Mouse (Mus musculus) adrenal gland, postnatal 25 days (tissue): ENCODE data around the gene Lrrc74a. TPM values are rescaled to one million over a fixed set of nuclear protein-coding genes. Genes with fewer than 3 reads are reported as not detected.

Experiments
- DNase-seq: peaks from one replicate; pipeline ENCODE4 v3.0.0; 2021; ENCODE audit warnings: mixed read lengths
- total RNA-seq: library from RNA; stranded (reverse); gene quantifications from 2 replicates; pipeline ENCODE4 v1.2.3, GENCODE M21; 2021

Gene Lrrc74a
- total RNA-seq, 1 experiment from 2014 or later = not detected

- no peak for DNase-seq
These were observed 14.1 kb upstream of the Lrrc74a start for GRCm38 (mm10) chr12:86719961-86720639.

GRCm38 (mm10) chr12:86721453-86721852 is 12.7 kb upstream of the Lrrc74a start:
- DNase-seq = no peak

GRCm38 (mm10) chr12:86724300-86724699 is 9.9 kb upstream of the Lrrc74a start:
- DNase-seq = no peak

GRCm38 (mm10) chr12:86725706-86726105 is 8.5 kb upstream of the Lrrc74a start:
- DNase-seq = no peak

- DNase-seq = peak; percentile 98
These were observed 8.0 kb upstream of the Lrrc74a start, which contains the start of gene Angel1 for GRCm38 (mm10) chr12:86726120-86726640. Gene Angel1 (minus strand): TSS chr12:86726460.

- DNase-seq = no peak
These were observed 26.9 kb downstream of the Lrrc74a start for GRCm38 (mm10) chr12:86761036-86761435.

- no peak for DNase-seq
These were observed 29.9 kb downstream of the Lrrc74a start for GRCm38 (mm10) chr12:86764060-86764459.

- no peak for DNase-seq
These were observed 32.3 kb downstream of the Lrrc74a start for GRCm38 (mm10) chr12:86766467-86766866.

GRCm38 (mm10) chr12:86767868-86768631 is 33.9 kb downstream of the Lrrc74a start:
- peak; percentile 38 for DNase-seq

- peak; percentile 84 for DNase-seq
These were observed 34.9 kb downstream of the Lrrc74a start for GRCm38 (mm10) chr12:86768986-86769580.

GRCm38 (mm10) chr12:86769819-86770218 is 35.6 kb downstream of the Lrrc74a start:
- no peak for DNase-seq

- DNase-seq = peak; percentile 63
These were observed 36.1 kb downstream of the Lrrc74a start for GRCm38 (mm10) chr12:86770261-86770670.

GRCm38 (mm10) chr12:86770927-86771326 is 36.8 kb downstream of the Lrrc74a start:
- DNase-seq = no peak

- DNase-seq = peak; percentile 95
These were observed 37.8 kb downstream of the Lrrc74a start for GRCm38 (mm10) chr12:86771823-86772427.

GRCm38 (mm10) chr12:86772551-86772950 is 38.4 kb downstream of the Lrrc74a start:
- no peak for DNase-seq

- peak; percentile 34 for DNase-seq
These were observed 41.6 kb downstream of the Lrrc74a start for GRCm38 (mm10) chr12:86775561-86776280.

GRCm38 (mm10) chr12:86776341-86776860 is 42.2 kb downstream of the Lrrc74a start:
- DNase-seq = no peak

GRCm38 (mm10) chr12:86778531-86778930 is 44.4 kb downstream of the Lrrc74a start:
- no peak for DNase-seq

- no peak for DNase-seq
These were observed 45.2 kb downstream of the Lrrc74a start for GRCm38 (mm10) chr12:86779206-86779989.

- DNase-seq = no peak
These were observed 47.6 kb downstream of the Lrrc74a start for GRCm38 (mm10) chr12:86781654-86782202.
